Mouse (Mus musculus): ENCODE data around the gene Lrrc75b.

- TF ChIP-seq MAFK (IDR thresholded peaks at IDR 0.05; ENCODE audit: insufficient read depth, low read depth, low read length): no peak
- no peak for TF ChIP-seq CHD2 (IDR thresholded peaks at IDR 0.05; ENCODE audit: low read depth, low read length)
- TF ChIP-seq HCFC1 (IDR thresholded peaks at IDR 0.05; ENCODE audit: borderline replicate concordance, insufficient read depth, low read length): no peak
These were observed 2.5 kb upstream of the Lrrc75b start for GRCm38 (mm10) chr10:75562596-75562995.

Data from ES-E14 (cell line).